Mouse (Mus musculus) MEL (cell line): ENCODE results near the gene Mybpc2. TPM values are rescaled to one million over a fixed set of nuclear protein-coding genes. Genes with fewer than 3 reads are reported as not detected.

Source experiments
- DNase-seq: peaks from one replicate; pipeline ENCODE4 v3.0.0; 2011; ENCODE audit warnings: low read depth, low spot score
- H3K27ac ChIP-seq: 2 replicates; pipeline ENCODE4 v1.5.1; 2012; ENCODE audit warnings: low read depth, mild to moderate bottlenecking, control low read depth, low read length, moderate library complexity; ENCODE audit not compliant: control insufficient read depth
- H3K27me3 ChIP-seq, 2 experiments: fragments of 150-350 bp in 1 of 2; sonication (generic) in 1 of 2; 2 replicates each; pipeline ENCODE4 v1.6.1; 2012; ENCODE audit warnings: low read length in 2 of 2, mild to moderate bottlenecking in 2 of 2, improper control_type of control experiment in 1 of 2, moderate library complexity in 1 of 2; ENCODE audit not compliant: insufficient read depth in 2 of 2, control insufficient read depth in 1 of 2
- H3K36me3 ChIP-seq, 2 experiments: 2 replicates each; pipeline ENCODE4 v1.6.1; 2012 to 2014; ENCODE audit warnings: low read length in 2 of 2, improper control_type of control experiment in 1 of 2, inconsistent platforms in 1 of 2, mild to moderate bottlenecking in 1 of 2; ENCODE audit not compliant: insufficient read depth in 2 of 2, control insufficient read depth in 1 of 2
- H3K4me1 ChIP-seq, 2 experiments: fragments of 150-350 bp in 1 of 2; sonication (generic) in 1 of 2; 2 replicates each; pipeline ENCODE4 v1.6.1; 2012; ENCODE audit warnings: low read length in 2 of 2, improper control_type of control experiment in 1 of 2, mild to moderate bottlenecking in 1 of 2; ENCODE audit not compliant: insufficient read depth in 2 of 2, control insufficient read depth in 1 of 2
- H3K4me3 ChIP-seq, 2 experiments: fragments of 150-350 bp in 1 of 2; sonication (generic) in 1 of 2; 2 replicates each; pipeline ENCODE4 v1.5.1; 2012; ENCODE audit warnings: low read depth in 2 of 2, low read length in 2 of 2, mild to moderate bottlenecking in 2 of 2, moderate library complexity in 2 of 2, control low read depth in 1 of 2, improper control_type of control experiment in 1 of 2; ENCODE audit not compliant: control insufficient read depth in 1 of 2, insufficient read depth in 1 of 2
- H3K79me2 ChIP-seq: 2 replicates; pipeline ENCODE4 v1.6.1; 2012; ENCODE audit warnings: mild to moderate bottlenecking, low read length, moderate library complexity; ENCODE audit not compliant: control insufficient read depth, poor library complexity, insufficient read depth
- H3K9ac ChIP-seq: 2 replicates; pipeline ENCODE4 v1.6.1; 2012; ENCODE audit warnings: low read depth, mild to moderate bottlenecking, control low read depth, low read length, moderate library complexity; ENCODE audit not compliant: control insufficient read depth, poor library complexity, severe bottlenecking
- H3K9me3 ChIP-seq: fragments of 150-350 bp; sonication (generic); replicated peaks from 2 replicates; pipeline ENCODE4 v1.6.1; 2012; ENCODE audit warnings: mild to moderate bottlenecking, low read length, improper control_type of control experiment, moderate library complexity; ENCODE audit not compliant: insufficient read depth
- CHD2 ChIP-seq: IDR thresholded peaks from 2 replicates; pipeline ENCODE4 v1.6.1; 2011; ENCODE audit warnings: low read length, improper control_type of control experiment
- ELF1 ChIP-seq: IDR thresholded peaks from 2 replicates; pipeline ENCODE4 v1.6.1; 2014; ENCODE audit warnings: low read depth, mild to moderate bottlenecking, inconsistent platforms, low read length, improper control_type of control experiment, moderate library complexity
- ETS1 ChIP-seq: IDR thresholded peaks from 2 replicates; pipeline ENCODE4 v1.6.1; 2012; ENCODE audit warnings: low read depth, mild to moderate bottlenecking, inconsistent platforms, low read length, improper control_type of control experiment, moderate library complexity
- GATA1 ChIP-seq: IDR thresholded peaks from 2 replicates; pipeline ENCODE4 v1.6.1; 2011; ENCODE audit warnings: low read depth, low read length, improper control_type of control experiment
- JUND ChIP-seq: IDR thresholded peaks from 2 replicates; pipeline ENCODE4 v1.6.1; 2011; ENCODE audit warnings: low read depth, mild to moderate bottlenecking, improper control_type of control experiment, low read length
- MAZ ChIP-seq: IDR thresholded peaks from 2 replicates; pipeline ENCODE4 v1.6.1; 2012; ENCODE audit warnings: low read depth, mild to moderate bottlenecking, inconsistent platforms, low read length, improper control_type of control experiment
- NRF1 ChIP-seq: IDR thresholded peaks from 2 replicates; pipeline ENCODE4 v1.6.1; 2014; ENCODE audit warnings: low read depth, mild to moderate bottlenecking, inconsistent platforms, low read length, improper control_type of control experiment, moderate library complexity; ENCODE audit not compliant: poor library complexity, insufficient read depth, severe bottlenecking
- POLR2A ChIP-seq, 2 experiments: IDR thresholded peaks; 2 replicates each; pipeline ENCODE4 v1.6.1; 2011 to 2012; ENCODE audit warnings: low read length in 2 of 2, mild to moderate bottlenecking in 2 of 2, control low read depth in 1 of 2, improper control_type of control experiment in 1 of 2, low read depth in 1 of 2, moderate library complexity in 1 of 2; ENCODE audit not compliant: control insufficient read depth in 1 of 2, insufficient read depth in 1 of 2, poor library complexity in 1 of 2
- POLR2AphosphoS2 ChIP-seq: IDR thresholded peaks from 2 replicates; pipeline ENCODE4 v1.6.1; 2011; ENCODE audit warnings: low read length, improper control_type of control experiment
- POLR2AphosphoS5 ChIP-seq: IDR thresholded peaks from 2 replicates; pipeline ENCODE4 v1.6.1; 2012; ENCODE audit warnings: low read depth, borderline replicate concordance, mild to moderate bottlenecking, inconsistent platforms, low read length, moderate library complexity, mixed read lengths
- SIN3A ChIP-seq: IDR thresholded peaks from 2 replicates; pipeline ENCODE4 v1.6.1; 2012; ENCODE audit warnings: low read length, improper control_type of control experiment, inconsistent platforms
- SMC3 ChIP-seq: IDR thresholded peaks from 2 replicates; pipeline ENCODE4 v1.6.1; 2011; ENCODE audit warnings: low read depth, low read length, improper control_type of control experiment
- TAL1 ChIP-seq: IDR thresholded peaks from 2 replicates; pipeline ENCODE4 v1.6.1; 2012; ENCODE audit warnings: mild to moderate bottlenecking, inconsistent platforms, low read length, moderate library complexity, mixed read lengths
- TCF12 ChIP-seq: IDR thresholded peaks from 2 replicates; pipeline ENCODE4 v1.6.1; 2014; ENCODE audit warnings: low read depth, mild to moderate bottlenecking, inconsistent platforms, low read length, improper control_type of control experiment, moderate library complexity
- UBTF ChIP-seq: IDR thresholded peaks from 2 replicates; pipeline ENCODE4 v1.6.1; 2012; ENCODE audit warnings: low read depth, mild to moderate bottlenecking, inconsistent platforms, low read length, improper control_type of control experiment, moderate library complexity, borderline replicate concordance; ENCODE audit not compliant: insufficient read depth
- USF1 ChIP-seq: IDR thresholded peaks from 2 replicates; pipeline ENCODE4 v1.6.1; 2014; ENCODE audit warnings: low read depth, mild to moderate bottlenecking, inconsistent platforms, low read length, improper control_type of control experiment, moderate library complexity
- ZKSCAN1 ChIP-seq: IDR thresholded peaks from 2 replicates; pipeline ENCODE4 v1.6.1; 2012; ENCODE audit warnings: low read depth, mild to moderate bottlenecking, inconsistent platforms, low read length, improper control_type of control experiment, moderate library complexity
- polyA plus RNA-seq, 2 experiments: library from polyadenylated mRNA; stranded (reverse) in 1 of 2; unstranded in 1 of 2; fragments of >175 nt in 1 of 2; fragments of >200 nt in 1 of 2; gene quantifications; 2 replicates each; pipeline versions ENCODE4 v1.2.1 to v1.2.4; 2012; ENCODE audit warnings: low replicate concordance in 2 of 2, low read depth in 1 of 2; ENCODE audit not compliant: insufficient read length in 2 of 2, insufficient read depth in 1 of 2, missing spikeins in 1 of 2
- total RNA-seq: library from RNA; depleted of rRNA; stranded (reverse); fragments of 300-350 nt; gene quantifications from 2 replicates; pipeline ENCODE4 v1.2.3, GENCODE M21; 2012

Gene Mybpc2
- total and polyA plus RNA-seq, 3 experiments: not detected

- no peak within 1 kb of the TSS for H3K27ac ChIP-seq
- TF ChIP-seq POLR2AphosphoS2 (no peak), UBTF (no peak), POLR2A (IDR thresholded peaks at IDR 0.05; ENCODE audit: control insufficient read depth in 1 of 2, insufficient read depth in 1 of 2, low read depth in 1 of 2, low read length in 2 of 2, poor library complexity in 1 of 2) (no peak), TCF12 (no peak), SIN3A (no peak), POLR2AphosphoS5 (no peak), ETS1 (no peak), ZKSCAN1 (no peak)
- H3K4me1 ChIP-seq: no peaks in the 10 kb centered on the region
- no peak for DNase-seq
- H3K36me3 ChIP-seq: no peaks in the 10 kb centered on the region
- no peaks in the 10 kb centered on the region for H3K9me3 ChIP-seq
- no peaks in the 10 kb centered on the region for H3K79me2 ChIP-seq
- no peak within 1 kb of the TSS for H3K4me3 ChIP-seq
- H3K9ac ChIP-seq: no peak within 1 kb of the TSS
- no peaks in the 10 kb centered on the region for H3K27me3 ChIP-seq
Observed at GRCm38 (mm10) chr7:44572213-44572701, 47.8 kb upstream of the Mybpc2 start, which contains the start of gene Napsa. Napsa (plus strand) TSS chr7:44572380.

GRCm38 (mm10) chr7:44571811-44572210 lies 47.4 kb upstream of the Mybpc2 start:
- no peak for TF ChIP-seq GATA1
- TF ChIP-seq NRF1: no peak
- TF ChIP-seq TAL1: no peak
- no peak for TF ChIP-seq SMC3
- no peak for TF ChIP-seq UBTF
- TF ChIP-seq USF1: no peak
- TF ChIP-seq TCF12: no peak
- no peak for TF ChIP-seq POLR2A (IDR thresholded peaks at IDR 0.05; ENCODE audit: control insufficient read depth in 1 of 2, insufficient read depth in 1 of 2, low read depth in 1 of 2, low read length in 2 of 2, poor library complexity in 1 of 2)
- TF ChIP-seq MAZ: no peak
- no peak for TF ChIP-seq SIN3A
- TF ChIP-seq CHD2: no peak
- no peak for TF ChIP-seq ELF1
- no peak for TF ChIP-seq JUND
- H3K9ac ChIP-seq: no peak overlapping the region
- H3K9me3 ChIP-seq: no peaks in the 10 kb centered on the region
- no peak for DNase-seq
- H3K36me3 ChIP-seq: no peaks in the 10 kb centered on the region
- H3K79me2 ChIP-seq: no peaks in the 10 kb centered on the region
- H3K27me3 ChIP-seq: no peaks in the 10 kb centered on the region
- H3K27ac ChIP-seq: no peak overlapping the region
- H3K4me1 ChIP-seq: no peaks in the 10 kb centered on the region
- no peak overlapping the region for H3K4me3 ChIP-seq
